Mouse (Mus musculus) mesoderm, embryonic 11.5 days (tissue): Measurements from ENCODE around the gene Tpst1.
"Not testable (repeated sequence)": the region's sequence is repeated elsewhere in the genome, so short reads cannot be mapped to it uniquely, and the experiment has no call there.

Experiments
- DNase-seq: peaks from one replicate; pipeline ENCODE4 v3.0.0-alpha.2; 2012; ENCODE audit warnings: low read depth, low spot score

Gene Tpst1

DNA sequence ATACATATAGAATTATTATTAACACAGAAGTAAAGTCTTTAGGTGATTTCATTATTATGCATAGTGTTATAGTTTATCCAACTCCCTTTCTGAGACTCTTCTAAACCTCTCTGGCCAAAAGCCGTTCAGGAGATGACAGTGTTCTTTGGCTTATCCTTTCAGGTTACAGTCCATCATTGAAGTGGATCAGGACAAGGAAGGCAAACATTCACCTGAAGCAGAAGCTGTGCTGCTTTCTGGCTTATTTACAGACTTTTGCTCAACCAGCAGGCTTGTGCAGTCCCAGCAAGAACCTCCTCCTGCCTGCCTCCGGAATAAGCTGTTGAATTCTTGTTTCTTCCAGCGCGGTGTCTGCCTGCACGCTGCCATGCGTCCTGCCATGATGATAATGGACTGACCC lies at the start of gene Tpst1:
Gene Tpst1, plus strand, starts transcription at position 301 of the 400 bp plus-strand sequence.
- DNase-seq = no peak

GRCm38 (mm10) chr5:130023767-130024539 lies 49.2 kb upstream of the Tpst1 start:
- DNase-seq = peak; percentile 92

GRCm38 (mm10) chr5:130027134-130027533 lies 46.0 kb upstream of the Tpst1 start:
- DNase-seq = no peak

DNA sequence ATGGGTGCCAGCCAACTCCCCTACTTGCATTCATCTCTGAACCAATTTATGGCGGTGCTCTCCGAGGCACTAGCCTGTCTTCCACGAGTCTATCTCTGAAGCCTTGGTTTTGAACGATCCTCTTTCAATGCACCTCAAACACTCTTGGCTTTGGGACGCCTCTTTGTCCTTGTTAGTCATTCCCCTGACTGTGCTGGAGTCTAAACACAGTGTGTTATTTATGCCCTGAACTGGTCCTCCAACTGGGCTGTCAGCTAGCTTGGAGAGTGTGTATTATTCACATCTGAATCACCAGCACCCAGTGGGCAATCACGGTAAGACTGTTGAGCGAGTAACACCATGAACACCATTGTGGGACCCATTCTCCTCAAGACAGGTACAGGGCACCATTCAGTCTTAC lies 45.4 kb upstream of the Tpst1 start:
- no peak for DNase-seq

- peak; percentile 75 for DNase-seq
Measured at GRCm38 (mm10) chr5:130029142-130029897, 43.8 kb upstream of the Tpst1 start, which contains the start of the genes Asl and Crcp. Gene Asl (minus strand): TSS chr5:130029247. Gene Crcp (plus strand): TSS chr5:130029290.

DNA sequence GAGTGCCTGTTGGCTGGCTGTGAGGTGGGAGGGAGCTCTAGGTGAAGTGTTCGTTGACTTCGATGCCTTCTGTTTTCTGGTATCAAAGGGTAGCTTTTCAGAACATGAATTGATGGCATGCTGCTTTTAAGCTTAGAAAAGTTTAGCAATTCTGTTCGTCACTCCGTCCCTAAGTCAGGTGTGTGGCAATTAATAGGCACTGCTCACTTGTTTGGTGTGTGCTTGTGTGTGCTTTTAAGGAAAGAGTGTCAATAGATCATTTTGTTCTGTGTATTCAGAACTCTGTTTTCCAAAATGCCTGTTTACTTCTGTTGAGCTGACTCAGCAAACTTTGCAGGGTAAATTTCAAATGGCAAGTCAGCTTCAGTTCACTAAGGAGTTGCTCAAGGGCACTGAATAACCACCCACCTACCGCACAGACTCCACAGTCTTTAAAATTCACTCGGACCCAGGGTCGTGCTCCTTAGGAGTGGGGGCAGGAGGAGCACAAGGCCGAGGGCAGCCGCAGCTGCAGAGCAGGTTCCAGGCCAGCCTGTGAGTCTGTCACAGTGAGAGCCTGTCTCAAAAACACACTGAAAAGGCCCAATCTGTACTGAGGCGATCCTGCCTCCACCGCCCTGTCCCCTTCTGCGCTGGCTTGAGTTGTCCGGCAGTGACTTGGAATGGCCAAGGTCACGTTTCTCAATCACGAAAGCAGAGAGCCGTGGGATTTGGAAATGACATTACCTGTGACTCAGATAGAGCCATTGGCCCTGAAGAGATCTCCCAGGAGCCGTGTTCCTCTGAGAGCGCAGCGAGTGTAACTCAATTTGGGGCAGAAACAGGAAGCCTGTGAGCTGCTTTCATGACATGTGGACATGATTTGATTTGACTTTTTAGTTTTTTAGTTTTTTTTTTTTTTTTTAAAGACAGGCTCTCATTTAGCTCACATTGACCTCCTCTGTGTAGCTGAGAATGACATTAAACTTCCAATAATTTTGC lies 41.4 kb upstream of the Tpst1 start:
- no peak for DNase-seq

GRCm38 (mm10) chr5:130033869-130034268 lies 39.3 kb upstream of the Tpst1 start:
- DNase-seq = no peak

DNA sequence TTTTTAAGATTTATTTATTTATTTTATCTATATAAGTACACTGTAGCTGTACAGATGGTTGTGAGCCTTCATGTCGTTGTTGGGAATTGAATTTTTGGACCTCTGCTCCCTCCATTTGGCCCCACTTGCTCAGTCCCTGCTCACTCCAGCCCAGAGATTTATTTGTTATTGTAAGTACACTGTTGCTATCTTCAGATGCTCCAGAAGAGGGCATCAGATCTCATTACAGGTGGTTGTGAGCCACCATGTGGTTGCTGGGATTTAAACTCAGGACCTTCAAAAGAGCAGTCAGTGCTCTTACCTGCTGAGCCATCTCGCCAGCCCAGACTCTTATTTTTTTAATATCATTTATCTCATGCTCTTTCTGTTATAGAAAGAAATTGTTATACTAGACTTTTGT lies 36.8 kb upstream of the Tpst1 start:
- DNase-seq = not testable (repeated sequence)

DNA sequence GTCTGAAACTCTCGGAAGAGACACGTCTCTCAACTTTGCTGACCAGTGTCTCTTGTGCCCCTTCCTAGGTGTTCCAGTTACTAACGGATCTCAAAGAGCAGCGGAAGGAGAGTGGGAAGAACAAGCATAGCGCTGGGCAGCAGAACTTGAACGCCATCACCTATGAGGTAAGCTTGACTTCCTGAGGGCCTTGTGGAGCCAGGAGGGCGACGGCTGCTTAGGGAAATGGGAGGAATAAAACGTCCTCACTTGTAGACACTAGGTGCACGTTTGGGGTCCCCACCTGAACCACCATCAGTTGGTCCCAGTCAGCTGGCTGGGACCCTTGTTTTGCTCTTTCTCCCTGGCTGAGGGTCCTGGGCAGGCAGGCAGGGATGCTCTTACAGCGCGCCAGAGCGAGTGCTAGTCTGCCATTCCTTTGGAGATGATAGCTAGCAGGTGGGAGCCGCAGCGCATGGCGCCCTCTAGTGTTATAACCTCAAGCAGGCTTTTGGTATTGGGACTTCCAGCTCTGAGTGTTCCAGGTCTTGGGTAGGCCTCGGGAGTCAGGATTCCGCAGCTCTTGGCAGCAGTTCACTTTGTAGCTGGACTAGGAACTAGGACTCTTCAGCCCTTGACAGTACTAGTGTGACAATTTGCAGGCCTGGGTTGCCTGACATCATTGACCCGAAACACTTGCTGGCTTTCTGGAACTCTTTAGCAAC lies 35.2 kb upstream of the Tpst1 start:
- DNase-seq = peak; percentile 78

DNA sequence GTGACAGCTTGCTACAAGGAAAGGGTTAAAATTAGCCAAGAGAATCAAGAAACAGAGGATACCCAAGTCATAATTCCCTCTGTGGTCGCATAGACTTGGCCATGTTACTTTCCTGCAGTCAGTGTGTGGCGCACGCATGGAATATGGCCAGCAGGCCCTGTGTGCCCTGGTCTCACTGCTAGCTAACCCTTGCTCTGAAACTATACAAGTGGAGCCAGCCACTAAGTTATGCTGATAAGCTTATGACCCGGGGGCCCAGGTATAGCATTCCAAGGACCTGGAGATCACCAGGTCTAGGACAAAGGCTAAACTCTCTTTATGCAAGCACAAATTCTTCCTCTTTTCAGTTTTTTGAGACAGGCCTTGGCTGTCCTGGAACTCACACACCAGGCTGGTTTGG lies 32.3 kb upstream of the Tpst1 start:
- DNase-seq = no peak

DNA sequence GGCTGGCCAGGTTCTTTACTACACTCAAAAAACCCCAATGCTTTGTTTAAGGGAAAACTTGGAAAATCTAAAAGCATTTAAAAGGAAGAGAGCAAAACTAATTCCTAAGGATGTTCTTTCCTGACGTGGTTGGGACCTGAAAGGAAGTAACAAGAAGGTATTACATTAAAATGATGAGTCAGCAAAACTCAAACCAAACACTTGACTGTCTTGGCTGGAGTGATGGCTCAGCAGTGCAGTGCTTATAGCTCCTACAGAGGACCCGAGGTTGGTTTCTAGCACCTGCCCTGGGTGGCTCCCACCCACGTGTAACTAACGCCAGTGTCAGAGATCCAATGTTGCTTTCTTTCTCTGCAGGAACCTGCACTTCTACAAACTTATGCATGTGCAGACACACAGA lies 31.9 kb upstream of the Tpst1 start:
- no peak for DNase-seq

DNA sequence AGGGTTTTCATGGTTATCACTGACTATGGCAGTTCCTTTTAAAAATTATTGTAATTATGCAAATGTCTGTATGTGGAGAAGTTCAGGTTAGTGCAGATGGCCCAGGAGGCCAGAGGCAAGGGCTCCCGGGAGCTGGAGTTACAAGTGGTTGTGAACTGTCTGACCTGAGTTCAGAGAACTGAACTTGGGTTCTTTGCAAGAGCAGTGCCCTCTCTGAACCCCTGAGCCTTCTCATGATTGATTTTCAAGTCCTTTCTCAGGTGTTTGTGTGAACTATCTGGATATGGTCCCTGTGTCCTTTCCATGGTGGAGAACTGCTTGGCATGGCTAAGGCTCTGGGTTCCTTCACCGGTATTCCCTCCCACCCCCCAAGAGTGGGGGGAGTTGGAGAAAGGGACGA lies 29.4 kb upstream of the Tpst1 start:
- DNase-seq = no peak

DNA sequence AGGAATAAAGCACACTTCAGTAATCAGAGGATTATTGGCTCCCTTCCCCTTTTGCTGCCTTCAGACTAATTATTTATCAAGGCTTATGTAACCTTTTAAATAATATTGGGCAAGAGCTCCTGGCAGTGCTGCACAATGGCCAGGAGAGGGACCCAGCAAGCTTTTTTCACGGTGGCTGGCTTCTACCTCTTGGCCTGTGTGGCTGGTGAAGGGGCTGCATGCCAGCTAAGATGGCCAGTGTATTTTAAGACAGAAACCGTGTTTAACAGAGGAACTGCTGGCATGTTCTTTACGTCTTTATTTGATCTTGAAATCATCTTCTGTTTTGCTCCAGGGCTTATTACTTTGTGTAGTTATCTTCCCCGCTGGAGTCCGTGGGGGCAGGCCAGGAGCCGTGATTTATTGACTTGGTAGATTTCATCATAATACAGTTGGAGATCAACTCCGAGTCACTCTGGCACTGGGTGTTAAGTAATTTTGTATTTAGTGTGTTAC lies 28.9 kb upstream of the Tpst1 start:
- DNase-seq = peak; percentile 20

DNA sequence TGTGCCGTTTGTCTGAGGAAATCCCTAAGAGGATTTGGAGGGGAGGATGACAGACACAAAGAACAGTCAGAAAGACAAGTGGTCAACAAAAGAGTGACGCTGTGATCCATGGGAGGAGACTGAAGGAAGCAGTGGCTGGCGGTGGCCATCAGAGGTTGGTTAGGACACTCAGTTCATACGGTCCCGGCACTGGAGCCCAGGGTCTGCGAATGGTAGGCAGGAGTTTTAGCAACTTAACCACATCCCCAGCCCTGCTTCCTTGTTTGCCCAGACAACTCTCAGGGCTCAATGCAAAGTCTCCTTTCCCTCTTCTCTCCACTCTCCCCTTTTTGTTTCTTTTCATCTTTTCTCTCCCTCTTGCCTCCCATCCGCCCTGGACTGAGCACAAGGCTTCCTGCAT lies 27.0 kb upstream of the Tpst1 start:
- DNase-seq = no peak

DNA sequence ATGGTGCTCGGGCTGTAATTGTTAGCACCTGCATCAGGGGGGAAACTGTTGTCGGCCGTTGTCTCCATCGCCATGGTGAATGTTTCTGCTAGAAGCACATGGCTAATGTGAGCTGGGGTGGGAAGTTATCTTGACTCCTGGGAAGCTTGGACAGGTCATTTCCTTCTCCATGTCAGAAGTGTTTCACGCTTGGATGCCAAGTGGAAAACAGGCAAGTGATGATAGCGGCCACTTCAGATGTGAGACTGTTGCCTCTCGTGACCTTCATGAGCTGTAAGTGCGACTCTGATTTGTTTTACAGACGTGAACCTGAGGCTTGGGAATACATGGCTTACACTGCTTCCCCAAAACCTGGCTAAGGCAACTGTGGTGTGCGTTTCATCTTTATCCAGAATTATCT lies 26.5 kb upstream of the Tpst1 start:
- no peak for DNase-seq

DNA sequence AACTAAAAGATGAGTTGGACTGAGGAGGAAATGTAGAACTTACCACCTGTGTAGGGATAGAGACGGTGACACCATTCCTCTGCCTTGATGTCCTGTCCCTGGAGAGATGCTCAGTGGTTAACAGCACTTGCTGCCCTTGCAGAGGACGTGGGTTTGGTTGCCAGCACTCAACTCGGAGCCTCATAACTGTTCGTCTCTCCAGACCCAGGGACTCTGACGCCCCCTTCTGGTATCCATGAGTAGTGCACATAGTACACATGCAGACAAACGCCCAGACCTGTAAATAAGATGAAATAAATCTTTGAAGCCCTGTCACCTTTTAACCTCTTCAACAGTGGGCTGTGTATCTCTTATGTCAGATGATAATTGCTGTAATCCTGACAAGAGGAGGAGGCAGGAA lies 26.1 kb upstream of the Tpst1 start:
- DNase-seq = no peak

GRCm38 (mm10) chr5:130048786-130049520 lies 24.2 kb upstream of the Tpst1 start:
- no peak for DNase-seq

- no peak for DNase-seq
Measured at GRCm38 (mm10) chr5:130050416-130050815, 22.7 kb upstream of the Tpst1 start.

GRCm38 (mm10) chr5:130051073-130051860 lies 21.9 kb upstream of the Tpst1 start:
- no peak for DNase-seq
